Mouse (Mus musculus) midbrain, postnatal 0 days (tissue): ENCODE data around the gene Xk. TPM values are rescaled to one million over a fixed set of nuclear protein-coding genes. Genes with fewer than 3 reads are reported as not detected.

ENCODE experiments used
- ATAC-seq: fragments of 200-750 bp; cut with Nextera tagmentation; 2 replicates; pipeline ENCODE4 v1.8.0; 2017; ENCODE audit warnings: moderate number of reproducible peaks, mild to moderate bottlenecking, moderate TSS enrichment, moderate library complexity; ENCODE audit not compliant: low FRiP score
- DNase-seq: peaks from one replicate; pipeline ENCODE4 v3.0.0-alpha.2; 2015; ENCODE audit warnings: low spot score
- H3K27ac ChIP-seq: fragments of 300-500 bp; sonication (generic); 2 replicates; pipeline ENCODE4 v1.5.1; 2014; ENCODE audit warnings: low read depth, mild to moderate bottlenecking, low read length, mixed read lengths
- H3K27me3 ChIP-seq: fragments of 300-500 bp; sonication (generic); 2 replicates; pipeline ENCODE4 v1.6.1; 2014; ENCODE audit warnings: low read length, control low read depth, mixed read lengths; ENCODE audit not compliant: insufficient read depth
- H3K36me3 ChIP-seq: fragments of 300-500 bp; sonication (generic); 2 replicates; pipeline ENCODE4 v1.6.1; 2014; ENCODE audit warnings: low read length, control low read depth, mixed read lengths; ENCODE audit not compliant: insufficient read depth
- H3K4me1 ChIP-seq: fragments of 300-500 bp; sonication (generic); 2 replicates; pipeline ENCODE4 v1.6.1; 2014; ENCODE audit warnings: mild to moderate bottlenecking, control low read depth, antibody characterized with exemption, low read length, mixed read lengths; ENCODE audit not compliant: insufficient read depth
- H3K4me2 ChIP-seq: fragments of 300-500 bp; sonication (generic); 2 replicates; pipeline ENCODE4 v1.6.1; 2014; ENCODE audit warnings: low read depth, mild to moderate bottlenecking, low read length, mixed read lengths; ENCODE audit not compliant: poor library complexity, severe bottlenecking
- H3K4me3 ChIP-seq: fragments of 300-500 bp; sonication (generic); 2 replicates; pipeline ENCODE4 v1.5.1; 2014; ENCODE audit warnings: low read depth, mild to moderate bottlenecking, low read length, moderate library complexity
- H3K9ac ChIP-seq: fragments of 300-500 bp; sonication (generic); replicated peaks from 2 replicates; pipeline ENCODE4 v1.6.1; 2014; ENCODE audit warnings: mild to moderate bottlenecking, low read length, moderate library complexity, mixed read lengths; ENCODE audit not compliant: poor library complexity, severe bottlenecking
- H3K9me3 ChIP-seq: fragments of 300-500 bp; sonication (generic); 2 replicates; pipeline ENCODE4 v1.6.1; 2016; ENCODE audit warnings: low read length, control low read depth
- CTCF ChIP-seq: IDR thresholded peaks from 2 replicates; pipeline ENCODE4 v1.5.1; 2016; ENCODE audit warnings: antibody characterized with exemption, mild to moderate bottlenecking
- WGBS: fragments of 180-500 bp; shearing (Covaris S2); extraction: QIAGEN DNeasy Blood & Tissue Kit; methylation state at CpG from one replicate; pipeline ENCODE4 v1.1.7; 2014; 5-methylcytosine and 5-hydroxymethylcytosine counted together
- polyA plus RNA-seq: library from polyadenylated mRNA; unstranded; fragments of >200 nt; fragmentation: Nextera tagmentation; extraction: Ambion mirVana; gene quantifications from 2 replicates; pipeline ENCODE4 v1.2.1, GENCODE M21; 2015
- total RNA-seq: library from RNA; depleted of rRNA; stranded (reverse); fragments of >200 nt; gene quantifications from 2 replicates; pipeline ENCODE4 v1.2.3, GENCODE M21; 2014

Gene Xk
- total and polyA plus RNA-seq, 2 experiments from 2014 or later: 4.6 to 7.2 TPM

- no peak for TF ChIP-seq CTCF
- DNase-seq (peak; percentile 33), ATAC-seq (no peak)
- Histone ChIP-seq H3K4me3 (no peak overlapping the region), H3K27me3 (no peaks in the 10 kb centered on the region), H3K36me3 (no peaks in the 10 kb centered on the region), H3K27ac (no peak overlapping the region), H3K9me3 (no peaks in the 10 kb centered on the region), H3K4me2 (no peak overlapping the region), H3K4me1 (no peaks in the 10 kb centered on the region), H3K9ac (no peak overlapping the region)
- 40% methylated on average over 5 of the region's 5 CpGs for WGBS
These were observed 23.6 kb upstream of the Xk start for GRCm38 (mm10) chrX:9248911-9249310.

GRCm38 (mm10) chrX:9253990-9254389, 18.6 kb upstream of the Xk start:
- Histone ChIP-seq H3K4me2 (no peak overlapping the region), H3K4me3 (no peak overlapping the region), H3K27me3 (no peaks in the 10 kb centered on the region), H3K9me3 (no peaks in the 10 kb centered on the region), H3K9ac (no peak overlapping the region), H3K4me1 (no peaks in the 10 kb centered on the region), H3K36me3 (no peaks in the 10 kb centered on the region), H3K27ac (no peak overlapping the region)
- ATAC-seq: no peak
- no peak for DNase-seq
- TF ChIP-seq CTCF: no peak
- 79% methylated on average over 10 of the region's 10 CpGs for WGBS

- Histone ChIP-seq H3K4me3 (no peak overlapping the region), H3K4me1 (no peaks in the 10 kb centered on the region), H3K4me2 (no peak overlapping the region), H3K27me3 (no peaks in the 10 kb centered on the region), H3K27ac (no peak overlapping the region), H3K36me3 (no peaks in the 10 kb centered on the region), H3K9ac (no peak overlapping the region), H3K9me3 (no peaks in the 10 kb centered on the region)
- ATAC-seq (no peak), DNase-seq (no peak)
- WGBS: 90% methylated on average over 3 of the region's 3 CpGs
- no peak for TF ChIP-seq CTCF
These were observed 17.7 kb upstream of the Xk start for GRCm38 (mm10) chrX:9254901-9255300.

- Histone ChIP-seq H3K4me3 (no peak within 1 kb of the TSS), H3K36me3 (no peaks in the 10 kb centered on the region), H3K9me3 (no peaks in the 10 kb centered on the region), H3K9ac (no peak within 1 kb of the TSS), H3K27me3 (no peaks in the 10 kb centered on the region), H3K4me1 (no peaks in the 10 kb centered on the region), H3K27ac (no peak within 1 kb of the TSS), H3K4me2 (no peak within 1 kb of the TSS)
- no peak for ATAC-seq
- no peak for DNase-seq
- no peak for TF ChIP-seq CTCF
- WGBS: 73% methylated on average over 5 of the region's 5 CpGs
These were observed 15.8 kb upstream of the Xk start, which contains the start of gene Gm14862 for GRCm38 (mm10) chrX:9256766-9257165. Gene Gm14862, minus strand, starts transcription at chrX:9256899.

- no peak for DNase-seq
- Histone ChIP-seq H3K9me3 (no peaks in the 10 kb centered on the region), H3K9ac (no peak overlapping the region), H3K27ac (no peak overlapping the region), H3K4me1 (no peaks in the 10 kb centered on the region), H3K36me3 (no peaks in the 10 kb centered on the region), H3K27me3 (no peaks in the 10 kb centered on the region), H3K4me3 (no peak overlapping the region), H3K4me2 (no peak overlapping the region)
- TF ChIP-seq CTCF: no peak
- no peak for ATAC-seq
- WGBS: 93% methylated on average over 7 of the region's 7 CpGs
These were observed 14.7 kb upstream of the Xk start for GRCm38 (mm10) chrX:9257831-9258230.

- Histone ChIP-seq H3K9me3 (no peaks in the 10 kb centered on the region), H3K27ac (no peak overlapping the region), H3K36me3 (no peaks in the 10 kb centered on the region), H3K4me2 (no peak overlapping the region), H3K4me1 (no peaks in the 10 kb centered on the region), H3K9ac (no peak overlapping the region), H3K27me3 (no peaks in the 10 kb centered on the region), H3K4me3 (no peak overlapping the region)
- WGBS: 63% methylated on average over 1 of the region's 1 CpGs
- ATAC-seq (no peak), DNase-seq (no peak)
- TF ChIP-seq CTCF: no peak
These were observed 13.3 kb upstream of the Xk start for GRCm38 (mm10) chrX:9259267-9259666.
